Mouse (Mus musculus) G1E (cell line): ENCODE data around the gene Pms2. TPM values are rescaled to one million over a fixed set of nuclear protein-coding genes. Genes with fewer than 3 reads are reported as not detected.

ENCODE experiments used
- ATAC-seq: 2 replicates; pipeline ENCODE4 v1.8.0; 2016; ENCODE audit warnings: mild to moderate bottlenecking; ENCODE audit not compliant: insufficient number of reproducible peaks, poor library complexity, low FRiP score, severe bottlenecking; ENCODE audit errors: extremely low read depth
- DNase-seq: peaks from one replicate; pipeline ENCODE4 v3.0.0; 2012; ENCODE audit warnings: low spot score
- H3K27me3 ChIP-seq: 2 replicates; pipeline ENCODE4 v1.6.1; 2012; ENCODE audit warnings: mild to moderate bottlenecking, low read length, inconsistent platforms; ENCODE audit not compliant: insufficient read depth
- H3K36me3 ChIP-seq: replicated peaks from 2 replicates; pipeline ENCODE3; 2012; ENCODE audit warnings: mild to moderate bottlenecking, inconsistent platforms
- H3K4me1 ChIP-seq: 2 replicates; pipeline ENCODE4 v1.6.1; 2012; ENCODE audit warnings: low read depth, low read length, inconsistent platforms, mixed read lengths; ENCODE audit not compliant: insufficient read depth
- H3K4me3 ChIP-seq: 2 replicates; pipeline ENCODE4 v1.5.1; 2012; ENCODE audit warnings: low read depth, mild to moderate bottlenecking, inconsistent platforms, low read length, moderate library complexity, mixed read lengths
- H3K9me3 ChIP-seq: replicated peaks from 2 replicates; pipeline ENCODE4 v1.6.1; 2012; ENCODE audit warnings: inconsistent platforms
- CTCF ChIP-seq: IDR thresholded peaks from 2 replicates; pipeline ENCODE4 v1.5.1; 2012; ENCODE audit warnings: low read depth, low read length, inconsistent platforms, mixed read lengths
- GATA1 ChIP-seq: IDR thresholded peaks from 2 replicates; pipeline ENCODE4 v1.6.1; 2012; ENCODE audit warnings: borderline replicate concordance, low read length, inconsistent platforms, mixed read lengths
- GATA2 ChIP-seq: IDR thresholded peaks from 2 replicates; pipeline ENCODE4 v1.6.1; 2012; ENCODE audit warnings: low read depth, low read length, inconsistent platforms, borderline replicate concordance
- POLR2AphosphoS5 ChIP-seq: IDR thresholded peaks from 2 replicates; pipeline ENCODE4 v1.6.1; 2012; ENCODE audit warnings: low read depth, low read length, inconsistent platforms; ENCODE audit not compliant: insufficient replicate concordance
- TAL1 ChIP-seq: conservative IDR thresholded peaks from 2 replicates; pipeline ENCODE4 v1.6.1; 2012; ENCODE audit warnings: low read depth, low read length, inconsistent platforms, mixed read lengths
- polyA plus RNA-seq: library from polyadenylated mRNA; stranded (reverse); fragments of >175 nt; gene quantifications from 2 replicates; pipeline ENCODE4 v1.2.3, GENCODE M21; 2012
- total RNA-seq, 2 experiments: library from RNA; stranded (forward) in 1 of 2; stranded (reverse) in 1 of 2; fragments of 200-1000 nt in 1 of 2; fragments of >200 nt in 1 of 2; fragmentation: Nextera tagmentation in 1 of 2; gene quantifications; 2 replicates each; pipeline ENCODE4 v1.2.3; 2014 to 2017

Pms2 gene
- total and polyA plus RNA-seq, 3 experiments, result 2.3 to 46.9 (median 36.4) TPM

DNA sequence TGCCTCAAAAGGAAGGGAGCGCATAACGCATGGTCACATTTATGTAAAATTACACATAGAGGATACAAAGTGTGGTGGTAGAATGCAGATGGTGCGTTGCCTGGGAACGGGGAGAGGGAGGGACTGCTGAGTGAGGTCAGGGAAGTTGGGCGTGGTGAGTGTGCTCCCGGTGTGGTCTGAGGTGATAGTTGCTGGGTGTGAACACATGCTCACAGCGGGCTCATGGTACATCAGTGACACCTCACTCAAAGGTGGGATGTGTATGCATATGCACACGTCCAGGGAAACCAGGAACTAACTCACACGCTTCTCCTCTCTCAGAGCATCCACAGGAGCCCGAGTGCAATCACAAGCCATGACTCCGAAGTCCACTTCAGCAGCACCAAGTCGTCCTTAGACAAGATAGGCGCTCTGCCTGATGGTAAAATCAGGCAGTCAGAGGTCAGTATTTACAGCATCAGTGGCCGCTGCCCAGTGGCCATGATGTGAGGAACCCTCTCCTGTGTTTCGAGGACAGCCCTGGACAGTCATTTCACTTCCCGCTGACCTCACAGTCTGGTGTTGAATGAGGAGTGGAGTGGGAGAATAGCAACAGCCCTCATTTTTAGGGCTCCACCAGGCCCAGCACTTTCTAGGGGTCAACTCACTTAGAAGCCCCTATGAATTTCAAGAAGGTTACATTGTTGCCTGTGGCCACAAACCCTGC is 67.1 kb downstream of the Pms2 start:
- DNase-seq (no peak), ATAC-seq (no peak)
- H3K4me3 ChIP-seq, result no peak overlapping the region
- no peak for TF ChIP-seq TAL1
- TF ChIP-seq GATA1, result no peak
- TF ChIP-seq GATA2, result no peak
- H3K4me1 ChIP-seq, result peaks cover 27% of the 10 kb centered on the region
- H3K27me3 ChIP-seq, result peaks cover 2% of the 10 kb centered on the region; the same call in 1 of the 2 replicates
- peaks cover 11% of the 10 kb centered on the region for H3K36me3 ChIP-seq
- H3K9me3 ChIP-seq, result no peaks in the 10 kb centered on the region

GRCm38 (mm10) chr5:143980858-143981257 is 71.1 kb downstream of the Pms2 start:
- TF ChIP-seq GATA1 (no peak), TAL1 (no peak)
- DNase-seq (no peak), ATAC-seq (no peak)
- Histone ChIP-seq H3K27me3 (no peaks in the 10 kb centered on the region), H3K9me3 (no peaks in the 10 kb centered on the region), H3K4me1 (peaks cover 11% of the 10 kb centered on the region), H3K36me3 (peaks cover 47% of the 10 kb centered on the region), H3K4me3 (no peak overlapping the region)

DNA sequence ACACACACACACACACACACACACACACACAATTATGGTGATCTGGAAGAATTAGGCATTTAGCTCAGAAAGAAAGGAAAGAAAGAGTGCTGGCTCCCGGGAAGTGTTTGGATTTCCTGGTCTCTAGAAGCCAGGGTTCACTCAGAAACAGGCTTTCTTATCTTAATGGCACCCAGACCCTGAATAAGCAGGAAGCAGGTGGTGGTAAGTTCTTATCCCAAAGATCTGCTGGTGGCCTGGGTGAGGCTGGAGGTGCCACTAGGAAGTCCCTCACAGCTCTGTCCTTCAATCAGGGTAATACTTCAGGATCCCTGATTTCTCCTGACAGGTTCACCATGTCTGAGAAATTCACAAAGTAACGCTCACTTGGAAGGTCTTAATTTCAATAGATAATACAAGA is 72.6 kb downstream of the Pms2 start:
- Histone ChIP-seq H3K4me3 (no peak overlapping the region), H3K27me3 (no peaks in the 10 kb centered on the region), H3K4me1 (no peaks in the 10 kb centered on the region), H3K9me3 (no peaks in the 10 kb centered on the region), H3K36me3 (peaks cover 62% of the 10 kb centered on the region)
- ATAC-seq (no peak), DNase-seq (no peak)
- TF ChIP-seq GATA2 (no peak), TAL1 (no peak), GATA1 (no peak), POLR2AphosphoS5 (no peak), CTCF (no peak)

Other genes starting within 250 kb of the Pms2 start
- 34.7 and 39.2 TPM in 2 replicates for gene Usp42, start 177.7 kb upstream of the Pms2 start, total RNA-seq (2014; fragmentation: Nextera tagmentation)
- 5.6 and 5.8 TPM in 2 replicates for gene Usp42, start 177.7 kb upstream of the Pms2 start, total RNA-seq (2017)
- 21.3 and 23.4 TPM in 2 replicates for gene Usp42, start 177.7 kb upstream of the Pms2 start, polyA plus RNA-seq
- gene Eif2ak1, start 92.2 kb upstream of the Pms2 start, total RNA-seq (2014; fragmentation: Nextera tagmentation), result 52.6 and 73.0 TPM in 2 replicates
- gene Eif2ak1, start 92.2 kb upstream of the Pms2 start, total RNA-seq (2017), result 31.9 and 34.6 TPM in 2 replicates
- 12.9 and 18.9 TPM in 2 replicates for gene Eif2ak1, start 92.2 kb upstream of the Pms2 start, polyA plus RNA-seq
- gene Ankrd61, start 12.3 kb upstream of the Pms2 start, total RNA-seq (2014; fragmentation: Nextera tagmentation), result not detected in 2 replicates
- 0.06 and 0.22 TPM in 2 replicates for gene Ankrd61, start 12.3 kb upstream of the Pms2 start, total RNA-seq (2017)
- gene Ankrd61, start 12.3 kb upstream of the Pms2 start, polyA plus RNA-seq, result not detected in 2 replicates
- 48.3 and 61.2 TPM in 2 replicates for gene Aimp2, start 117 bp upstream of the Pms2 start, total RNA-seq (2014; fragmentation: Nextera tagmentation)
- gene Aimp2, start 117 bp upstream of the Pms2 start, total RNA-seq (2017), result 75.9 and 82.8 TPM in 2 replicates
- gene Aimp2, start 117 bp upstream of the Pms2 start, polyA plus RNA-seq, result 69.6 and 91.3 TPM in 2 replicates
- gene Gm42421, start 18.2 kb downstream of the Pms2 start, total RNA-seq (2014; fragmentation: Nextera tagmentation), result not detected in 2 replicates
- gene Gm42421, start 18.2 kb downstream of the Pms2 start, total RNA-seq (2017), result 0.70 and 1.3 TPM in 2 replicates
- gene Gm42421, start 18.2 kb downstream of the Pms2 start, polyA plus RNA-seq, result not detected in 2 replicates
- gene Rsph10b, start 23.1 kb downstream of the Pms2 start, total RNA-seq (2014; fragmentation: Nextera tagmentation), result 1.6 and 1.7 TPM in 2 replicates
- not detected in 2 replicates for gene Rsph10b, start 23.1 kb downstream of the Pms2 start, total RNA-seq (2017)
- gene Rsph10b, start 23.1 kb downstream of the Pms2 start, polyA plus RNA-seq, result not detected in 2 replicates
- 107 and 116 TPM in 2 replicates for gene Ccz1, start 104.9 kb downstream of the Pms2 start, total RNA-seq (2014; fragmentation: Nextera tagmentation)
- 107 and 113 TPM in 2 replicates for gene Ccz1, start 104.9 kb downstream of the Pms2 start, total RNA-seq (2017)
- 50.9 and 68.7 TPM in 2 replicates for gene Ccz1, start 104.9 kb downstream of the Pms2 start, polyA plus RNA-seq
- gene Ocm, start 116.7 kb downstream of the Pms2 start, total RNA-seq (2014; fragmentation: Nextera tagmentation), result not detected in 2 replicates
- gene Ocm, start 116.7 kb downstream of the Pms2 start, total RNA-seq (2017), result not detected in 2 replicates
- not detected in 2 replicates for gene Ocm, start 116.7 kb downstream of the Pms2 start, polyA plus RNA-seq
- gene Lmtk2, start 190.5 kb downstream of the Pms2 start, total RNA-seq (2014; fragmentation: Nextera tagmentation), result 26.1 and 29.0 TPM in 2 replicates
- gene Lmtk2, start 190.5 kb downstream of the Pms2 start, total RNA-seq (2017), result 10.6 and 11.7 TPM in 2 replicates
- 8.5 and 9.3 TPM in 2 replicates for gene Lmtk2, start 190.5 kb downstream of the Pms2 start, polyA plus RNA-seq